ENCODE assay signal across 21 mouse cellular contexts in genomic region chr7:89463246-89463645, GRCm38 (mm10). TPM values are rescaled to one million over a fixed set of nuclear protein-coding genes. Genes with fewer than 3 reads are reported as not detected.
A peak's percentile ranks its signal among the peaks of the same experiment; 100 is the strongest.
DNase-seq lines count a peak whose midpoint lies in the region; ATAC-seq and TF ChIP-seq lines count a peak whose summit lies in the region.
"Had no signal": no experiment of that assay in that cellular context is flagged by ENCODE, and none has a peak within 500 bp of the region (broad histone marks: within the 10 kb centered on the region; RNA-seq: fewer than 3 reads in every experiment).

No protein-coding gene starts in this region.

- H3K9me3 ChIP-seq in hindbrain, postnatal 0 days (ENCODE audit: low read length): no peaks in the 10 kb centered on the region
- no peaks in the 10 kb centered on the region for H3K9me3 ChIP-seq in hindbrain, embryonic 10.5 days
- H3K9me3 ChIP-seq in kidney, embryonic 16.5 days (ENCODE audit: low read length): no peaks in the 10 kb centered on the region
- H3K9me3 ChIP-seq: embryonic facial prominence, embryonic 12.5 days; forebrain, embryonic 13.5 days; heart, embryonic 10.5 days; hindbrain, embryonic 13.5 days had no signal

- no peak overlapping the region for H3K4me3 ChIP-seq in hindbrain, postnatal 0 days (ENCODE audit: low read length)
- H3K4me3 ChIP-seq in hindbrain, embryonic 10.5 days: no peak overlapping the region
- no peak overlapping the region for H3K4me3 ChIP-seq in kidney, embryonic 16.5 days (ENCODE audit: low read length)
- H3K4me3 ChIP-seq: embryonic facial prominence, embryonic 12.5 days; forebrain, embryonic 13.5 days; heart, embryonic 10.5 days; hindbrain, embryonic 13.5 days had no signal

- no peaks in the 10 kb centered on the region for H3K36me3 ChIP-seq in hindbrain, postnatal 0 days (ENCODE audit: insufficient read depth, low read length)
- no peaks in the 10 kb centered on the region for H3K36me3 ChIP-seq in hindbrain, embryonic 10.5 days
- H3K36me3 ChIP-seq in kidney, embryonic 16.5 days (ENCODE audit: insufficient read depth, low read length): no peaks in the 10 kb centered on the region
- H3K36me3 ChIP-seq: embryonic facial prominence, embryonic 12.5 days; heart, embryonic 10.5 days; hindbrain, embryonic 13.5 days had no signal

- H3K27ac ChIP-seq in hindbrain, postnatal 0 days: peak overlapping the region; percentile 62; the same call in 1 of the 2 replicates
- H3K27ac ChIP-seq in hindbrain, embryonic 10.5 days: no peak overlapping the region
- H3K27ac ChIP-seq in kidney, embryonic 16.5 days (ENCODE audit: low read length): no peak overlapping the region
- H3K27ac ChIP-seq: forebrain, embryonic 13.5 days; heart, embryonic 10.5 days; hindbrain, embryonic 13.5 days had no signal

- no peak for TF ChIP-seq CTCF in hindbrain, postnatal 0 days (IDR thresholded peaks at IDR 0.05; ENCODE audit: low read depth)

- no peak for ATAC-seq in hindbrain, postnatal 0 days
- ATAC-seq in kidney, embryonic 16.5 days (ENCODE audit: low FRiP score, low TSS enrichment): no peak
- ATAC-seq in granulocyte monocyte progenitor cell, adult 5-6 weeks (replicated peaks; ENCODE audit: poor library complexity, severe bottlenecking): peak; percentile 38

- no peaks in the 10 kb centered on the region for H3K27me3 ChIP-seq in hindbrain, postnatal 0 days (ENCODE audit: insufficient read depth, low read length)
- H3K27me3 ChIP-seq in hindbrain, embryonic 10.5 days (ENCODE audit: insufficient read depth, poor library complexity, severe bottlenecking): no peaks in the 10 kb centered on the region
- H3K27me3 ChIP-seq in kidney, embryonic 16.5 days (ENCODE audit: insufficient read depth, low read length): no peaks in the 10 kb centered on the region
- H3K27me3 ChIP-seq: embryonic facial prominence, embryonic 12.5 days; forebrain, embryonic 13.5 days; hindbrain, embryonic 13.5 days had no signal

- H3K4me1 ChIP-seq in hindbrain, postnatal 0 days (ENCODE audit: insufficient read depth, low read length): no peaks in the 10 kb centered on the region
- H3K4me1 ChIP-seq in hindbrain, embryonic 10.5 days (replicated peaks): 0 out of 2 replicates have a peak, but pooled peaks cover 4% of the 10 kb centered on the region
- no peaks in the 10 kb centered on the region; the same call in 1 of the 2 replicates for H3K4me1 ChIP-seq in kidney, embryonic 16.5 days (ENCODE audit: insufficient read depth, low read length)

- no peak overlapping the region for H3K4me2 ChIP-seq in hindbrain, postnatal 0 days (ENCODE audit: low read depth, low read length)
- no peak overlapping the region for H3K4me2 ChIP-seq in kidney, embryonic 16.5 days (replicated peaks; ENCODE audit: low read depth, low read length)
- H3K4me2 ChIP-seq: embryonic facial prominence, embryonic 12.5 days; forebrain, embryonic 13.5 days; hindbrain, embryonic 13.5 days had no signal

- H3K9ac ChIP-seq in hindbrain, postnatal 0 days (replicated peaks; ENCODE audit: low read length): no peak overlapping the region
- no peak overlapping the region for H3K9ac ChIP-seq in kidney, embryonic 16.5 days (replicated peaks; ENCODE audit: low read length)
- H3K9ac ChIP-seq: embryonic facial prominence, embryonic 12.5 days; forebrain, embryonic 13.5 days; forebrain, postnatal 0 days; hindbrain, embryonic 13.5 days had no signal

- 84% methylated on average over 3 of the region's 3 CpGs for WGBS in hindbrain, postnatal 0 days
- 85% methylated on average over 3 of the region's 3 CpGs for WGBS in hindbrain, embryonic 10.5 days
- WGBS in kidney, embryonic 16.5 days: 72% methylated on average over 3 of the region's 3 CpGs

- no peak for DNase-seq in hindbrain, postnatal 0 days (ENCODE audit: low spot score)
- no peak for DNase-seq in hindbrain, embryonic 10.5 days (ENCODE audit: low spot score)
- peak; percentile 79 for DNase-seq in kidney, adult 9 months
- peak; percentile 42 to 74 for DNase-seq in kidney, postnatal 36 days
- DNase-seq in left cerebral cortex, adult 9 months (ENCODE audit: low spot score in 2 of 2): no peak
- no peak for DNase-seq in frontal cortex, postnatal 10 days (ENCODE audit: low spot score in 2 of 2)
- DNase-seq: adrenal gland, postnatal 10 days; cerebellum, adult 11 months; cerebellum, adult 8-10 months; embryo, embryonic 11 days; gastrocnemius, postnatal 36 days; heart, adult 18-20 months; heart, postnatal 10 days; heart, postnatal 4 days had no signal

RNA-seq across cellular contexts. Expression of gene Fzd4, which starts 59.1 kb away (rescaled TPM):
- total RNA-seq in hindbrain, postnatal 0 days (2014; rRNA removed): 4.4 and 4.7 TPM in 2 replicates
- polyA plus RNA-seq in hindbrain, postnatal 0 days (2015; fragmentation: Nextera tagmentation; extraction: Ambion mirVana): 2.1 TPM in 2 replicates
- polyA plus RNA-seq in hindbrain, embryonic 10.5 days (2016; fragmentation: Nextera tagmentation; extraction: Ambion mirVana): 3.0 and 4.4 TPM in 2 replicates
- polyA plus RNA-seq in kidney, embryonic 16.5 days (2015; fragmentation: Nextera tagmentation; extraction: Ambion mirVana): 28.1 and 31.0 TPM in 2 replicates
- total RNA-seq in granulocyte monocyte progenitor cell, adult 5-6 weeks (2014; fragmentation: Nextera tagmentation): 0.34 and 2.4 TPM in 2 replicates
- 0.78 and 1.1 TPM in 2 replicates for total RNA-seq in granulocyte monocyte progenitor cell, adult 5-6 weeks (2017)

RNA-seq across cellular contexts. Expression of gene Tmem135, which starts 59.2 kb away (rescaled TPM):
- total RNA-seq in hindbrain, postnatal 0 days (2014; rRNA removed): 24.3 and 31.4 TPM in 2 replicates
- polyA plus RNA-seq in hindbrain, postnatal 0 days (2015; fragmentation: Nextera tagmentation; extraction: Ambion mirVana): 31.8 and 33.5 TPM in 2 replicates
- 14.9 and 15.0 TPM in 2 replicates for polyA plus RNA-seq in hindbrain, embryonic 10.5 days (2016; fragmentation: Nextera tagmentation; extraction: Ambion mirVana)
- 37.6 and 39.9 TPM in 2 replicates for polyA plus RNA-seq in kidney, embryonic 16.5 days (2015; fragmentation: Nextera tagmentation; extraction: Ambion mirVana)
- total RNA-seq in granulocyte monocyte progenitor cell, adult 5-6 weeks (2014; fragmentation: Nextera tagmentation): 21.5 and 23.1 TPM in 2 replicates
- total RNA-seq in granulocyte monocyte progenitor cell, adult 5-6 weeks (2017): 18.1 and 18.9 TPM in 2 replicates

Comparison
In these comparisons a context has a peak if more than half of its experiments do, and no peak if none do; other contexts are left out.
1. DNase-seq: peak in kidney, adult 9 months (single experiment) and kidney, postnatal 36 days (2 of 2); none in hindbrain, postnatal 0 days (single experiment), hindbrain, embryonic 10.5 days (single experiment), left cerebral cortex, adult 9 months (0 of 2) and frontal cortex, postnatal 10 days (0 of 2).